Comparison of ENCODE assay signal across 12 mouse cellular contexts in the genomic region with DNA sequence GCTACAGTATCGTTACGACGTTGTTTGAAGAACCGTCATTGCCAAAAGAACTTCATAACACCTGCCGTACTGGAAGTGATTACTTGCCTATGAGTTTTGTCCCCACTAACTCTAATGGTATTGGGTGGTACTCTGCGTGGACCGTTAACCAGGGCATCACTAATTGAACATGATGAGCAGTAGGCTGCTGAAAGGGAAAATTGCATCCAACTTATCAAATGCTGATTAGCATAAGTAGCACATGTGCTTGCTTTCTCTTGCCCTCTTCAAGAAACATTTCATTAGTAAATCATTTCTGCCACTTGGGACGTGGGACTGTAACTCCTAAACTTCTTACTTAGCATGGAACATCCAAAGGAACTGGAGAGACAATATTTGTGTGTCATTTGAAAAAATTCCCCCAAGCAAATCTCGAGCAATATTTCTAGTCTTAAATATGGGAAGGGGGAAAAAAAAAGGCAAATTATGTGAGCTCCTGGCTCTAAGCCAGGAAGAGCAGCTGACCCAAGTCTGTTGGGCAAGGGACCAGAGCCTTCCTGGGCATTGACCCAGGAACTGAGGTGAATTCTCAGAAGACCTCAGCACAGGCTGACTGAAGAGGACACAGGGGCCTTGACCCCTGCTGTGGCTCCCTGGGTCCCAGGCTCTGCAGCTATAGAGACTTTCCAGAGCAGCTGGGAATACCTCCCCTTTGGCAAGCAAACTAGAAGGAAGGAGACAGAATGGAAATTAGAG. TPM values are rescaled to one million over a fixed set of nuclear protein-coding genes. Genes with fewer than 3 reads are reported as not detected.
DNase-seq lines count a peak whose midpoint lies in the region; ATAC-seq and TF ChIP-seq lines count a peak whose summit lies in the region.
"Had no signal": no experiment of that assay in that cellular context is flagged by ENCODE, and none has a peak within 500 bp of the region (broad histone marks: within the 10 kb centered on the region; RNA-seq: fewer than 3 reads in every experiment).

No protein-coding gene starts in this region.

- no peaks in the 10 kb centered on the region for H3K9me3 ChIP-seq in limb, embryonic 14.5 days (ENCODE audit: control insufficient read depth, low read length)
- H3K9me3 ChIP-seq in limb, embryonic 10.5 days (replicated peaks) = no peaks in the 10 kb centered on the region

- no peak overlapping the region for H3K4me3 ChIP-seq in limb, embryonic 14.5 days (replicated peaks; ENCODE audit: low read length)
- no peak overlapping the region for H3K4me3 ChIP-seq in limb, embryonic 10.5 days
- H3K4me3 ChIP-seq: myocyte had no signal

- no peak overlapping the region for H3K4me2 ChIP-seq in limb, embryonic 14.5 days (replicated peaks; ENCODE audit: low read depth, low read length, severe bottlenecking)

- H3K27ac ChIP-seq in limb, embryonic 14.5 days (replicated peaks; ENCODE audit: low read depth, low read length) = no peak overlapping the region
- H3K27ac ChIP-seq in limb, embryonic 10.5 days = no peak overlapping the region

- no peaks in the 10 kb centered on the region for H3K27me3 ChIP-seq in limb, embryonic 14.5 days (ENCODE audit: control insufficient read depth, insufficient read depth, low read length)
- no peaks in the 10 kb centered on the region for H3K27me3 ChIP-seq in limb, embryonic 10.5 days (ENCODE audit: low read depth, poor library complexity, severe bottlenecking)

- 76% methylated on average over 9 of the region's 9 CpGs for WGBS in limb, embryonic 14.5 days
- 87% methylated on average over 9 of the region's 9 CpGs for WGBS in limb, embryonic 10.5 days

- ATAC-seq in limb, embryonic 14.5 days (ENCODE audit: low FRiP score, low read depth) = no peak
- ATAC-seq in CD4-positive, CD25-positive, alpha-beta regulatory T cell, adult 4 months = no peak

- H3K4me1 ChIP-seq in limb, embryonic 14.5 days (ENCODE audit: control insufficient read depth, insufficient read depth, low read length) = 0 out of 2 replicates have a peak, but pooled peaks cover 2% of the 10 kb centered on the region
- H3K4me1 ChIP-seq in limb, embryonic 10.5 days = no peaks in the 10 kb centered on the region

- peak; percentile 25 for DNase-seq in adrenal gland, adult 2 months
- no peak for DNase-seq in adrenal gland, postnatal 4 days (ENCODE audit: low spot score in 2 of 2)
- peak; percentile 11 for DNase-seq in limb, embryonic 14.5 days (ENCODE audit: low spot score)
- DNase-seq in limb, embryonic 10.5 days (ENCODE audit: low spot score) = no peak
- DNase-seq in cerebellum, postnatal 14 days = peak; percentile 89 to 93
- peak; percentile 48 for DNase-seq in kidney, postnatal 14 days
- no peak for DNase-seq in layer of hippocampus, adult 18-20 months (ENCODE audit: low spot score in 2 of 2)
- DNase-seq: liver had no signal

- H3K9ac ChIP-seq in limb, embryonic 14.5 days (ENCODE audit: low read depth, low read length, severe bottlenecking) = no peak overlapping the region

- no peaks in the 10 kb centered on the region for H3K36me3 ChIP-seq in limb, embryonic 14.5 days (ENCODE audit: control insufficient read depth, insufficient read depth, low read length)
- H3K36me3 ChIP-seq in limb, embryonic 10.5 days = no peaks in the 10 kb centered on the region

- TF ChIP-seq POLR2A in limb, embryonic 14.5 days (IDR thresholded peaks at IDR 0.05; ENCODE audit: borderline replicate concordance, extremely low read depth, insufficient read depth, insufficient read length) = no peak

RNA-seq across cellular contexts. Expression of gene Otx2, which starts 48.9 kb away (rescaled TPM):
- not detected for total RNA-seq in adrenal gland, adult 2 months (2021)
- polyA plus RNA-seq in adrenal gland, adult 2 months (2012; rRNA removed) = not detected in 2 replicates
- total RNA-seq in adrenal gland, postnatal 4 days (2021) = not detected
- 0.04 TPM in 2 replicates for polyA plus RNA-seq in limb, embryonic 14.5 days (2012; rRNA removed)
- polyA plus RNA-seq in limb, embryonic 14.5 days (2014; fragmentation: Nextera tagmentation; extraction: Ambion mirVana) = not detected in 2 replicates
- 0.06 TPM in 1 of 2 replicates, not detected in the other for polyA plus RNA-seq in limb, embryonic 10.5 days (2016; fragmentation: Nextera tagmentation; extraction: Ambion mirVana)
- not detected for polyA plus RNA-seq in CD4-positive, CD25-positive, alpha-beta regulatory T cell, adult 4 months (2017; shearing (Covaris generic))
- 1 to 10 TPM in 1 of 2 experiments, under 1 TPM in 1; 0.68 to 2.0 TPM for total RNA-seq in layer of hippocampus, adult 18-20 months (2021)
- polyA plus RNA-seq: heart, embryonic 16.5 days; myocyte; stomach, embryonic 16.5 days had no signal

Comparison
In these comparisons a context has a peak if more than half of its experiments do, and no peak if none do; other contexts are left out.
1. DNase-seq: peak in adrenal gland, adult 2 months (single experiment), limb, embryonic 14.5 days (single experiment), cerebellum, postnatal 14 days (2 of 2) and kidney, postnatal 14 days (single experiment); none in adrenal gland, postnatal 4 days (0 of 2), limb, embryonic 10.5 days (single experiment) and layer of hippocampus, adult 18-20 months (0 of 2).